Mouse (Mus musculus): ENCODE results near the gene Rnase9. TPM values are rescaled to one million over a fixed set of nuclear protein-coding genes. Genes with fewer than 3 reads are reported as not detected.

Rnase9 gene
- polyA plus RNA-seq, 1 experiment: not detected

DNA sequence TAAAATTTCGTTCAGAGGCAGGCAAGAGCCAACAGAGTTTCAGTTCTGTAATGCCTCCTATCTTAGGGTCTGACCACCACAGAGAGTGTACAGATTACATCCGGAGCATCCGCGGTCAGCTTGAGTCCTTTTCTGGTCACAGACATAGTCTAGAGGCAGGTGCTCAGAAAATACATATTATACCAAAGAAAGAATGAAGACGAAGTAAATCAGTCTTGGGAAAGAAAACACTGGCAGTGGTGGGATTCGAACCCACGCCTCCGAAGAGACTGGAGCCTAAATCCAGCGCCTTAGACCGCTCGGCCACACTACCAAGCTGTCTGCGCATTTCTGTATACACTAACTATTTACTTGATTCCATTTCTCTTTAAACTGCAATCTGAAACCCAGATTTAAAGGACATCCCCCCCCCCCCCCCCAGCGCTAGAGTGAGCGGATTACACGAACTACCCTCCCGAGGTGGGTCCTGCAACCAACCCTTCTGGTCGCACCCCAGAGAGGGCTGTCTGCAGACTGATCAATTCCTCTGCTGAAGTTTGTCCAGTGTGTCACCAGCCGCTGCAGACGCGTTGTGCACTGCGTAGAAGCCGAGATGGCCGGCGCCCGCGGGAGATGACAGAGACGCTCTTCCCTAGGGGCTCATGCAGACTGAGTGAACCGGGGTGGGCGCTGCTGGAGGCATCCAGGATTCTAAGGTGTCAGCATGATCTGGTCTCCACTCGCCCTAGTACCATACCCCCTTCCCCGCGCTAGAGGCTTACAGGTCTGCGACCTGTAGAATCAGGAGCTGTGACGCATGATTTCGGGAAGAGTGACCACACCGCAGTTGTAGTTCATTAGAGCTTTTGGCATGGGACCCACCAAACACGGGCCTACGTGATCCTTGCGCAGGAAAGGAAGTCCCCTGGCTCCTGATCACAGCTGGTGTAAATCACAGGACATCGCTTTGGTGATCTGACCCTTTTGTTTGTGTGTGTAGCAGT lies 41.2 kb upstream of the Rnase9 start:
- H3K4me1 ChIP-seq (ENCODE audit: control insufficient read depth, insufficient read depth, low read length): no peaks in the 10 kb centered on the region
- H3K4me3 ChIP-seq (ENCODE audit: insufficient read depth, low read length): peak overlapping the region; percentile 75
- no peak overlapping the region for H3K27ac ChIP-seq (ENCODE audit: insufficient read depth, low read length)
- TF ChIP-seq CTCF (IDR thresholded peaks at IDR 0.05; ENCODE audit: borderline replicate concordance, insufficient read depth, low read length): no peak
- TF ChIP-seq POLR2A (IDR thresholded peaks at IDR 0.05; ENCODE audit: low read depth, low read length): no peak

DNA sequence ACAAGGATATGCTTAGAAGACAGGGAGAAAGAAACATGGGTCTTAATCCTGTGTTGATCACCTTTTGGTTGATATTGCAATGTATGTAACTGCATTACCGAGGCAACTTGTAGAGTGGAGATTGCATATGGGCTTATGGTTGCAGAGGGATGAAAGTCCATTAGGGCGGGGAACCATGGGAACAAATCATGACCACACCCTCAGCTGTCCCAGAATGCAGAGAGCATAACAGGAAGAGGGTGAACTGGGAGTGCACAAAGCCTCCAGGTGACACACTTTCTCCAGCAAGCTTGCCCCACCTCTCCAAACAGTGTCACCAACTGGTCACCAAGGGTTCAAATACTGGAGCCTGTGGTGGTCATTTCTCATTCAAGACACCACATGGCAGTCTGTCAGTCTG lies 39.4 kb upstream of the Rnase9 start:
- H3K4me1 ChIP-seq (ENCODE audit: control insufficient read depth, insufficient read depth, low read length): no peaks in the 10 kb centered on the region
- TF ChIP-seq CTCF (IDR thresholded peaks at IDR 0.05; ENCODE audit: borderline replicate concordance, insufficient read depth, low read length): no peak
- no peak for TF ChIP-seq POLR2A (IDR thresholded peaks at IDR 0.05; ENCODE audit: low read depth, low read length)
- H3K27ac ChIP-seq (ENCODE audit: insufficient read depth, low read length): no peak overlapping the region
- H3K4me3 ChIP-seq (ENCODE audit: insufficient read depth, low read length): no peak overlapping the region

DNA sequence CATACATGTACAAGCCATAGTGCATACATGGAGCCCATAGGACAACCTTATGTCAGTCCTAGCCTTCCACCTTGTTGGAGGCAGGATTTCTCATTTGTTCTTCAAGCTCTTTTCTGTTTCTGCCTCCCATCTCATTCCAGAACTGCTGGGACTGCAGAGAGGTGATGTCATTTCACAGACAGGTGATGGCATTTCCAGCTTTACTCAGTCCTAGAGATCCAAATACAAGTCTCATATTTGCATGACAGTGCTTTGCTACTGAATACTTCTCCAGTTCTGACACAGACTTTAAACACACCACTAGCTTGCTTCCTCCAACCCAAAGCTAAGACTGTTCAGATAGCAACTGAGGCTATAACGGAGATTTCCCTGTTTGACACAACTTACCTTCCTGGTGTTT lies 37.5 kb upstream of the Rnase9 start:
- TF ChIP-seq CTCF (IDR thresholded peaks at IDR 0.05; ENCODE audit: borderline replicate concordance, insufficient read depth, low read length) (no peak), POLR2A (IDR thresholded peaks at IDR 0.05; ENCODE audit: low read depth, low read length) (no peak)
- no peak overlapping the region for H3K4me3 ChIP-seq (ENCODE audit: insufficient read depth, low read length)
- no peaks in the 10 kb centered on the region for H3K4me1 ChIP-seq (ENCODE audit: control insufficient read depth, insufficient read depth, low read length)
- H3K27ac ChIP-seq (ENCODE audit: insufficient read depth, low read length): no peak overlapping the region

DNA sequence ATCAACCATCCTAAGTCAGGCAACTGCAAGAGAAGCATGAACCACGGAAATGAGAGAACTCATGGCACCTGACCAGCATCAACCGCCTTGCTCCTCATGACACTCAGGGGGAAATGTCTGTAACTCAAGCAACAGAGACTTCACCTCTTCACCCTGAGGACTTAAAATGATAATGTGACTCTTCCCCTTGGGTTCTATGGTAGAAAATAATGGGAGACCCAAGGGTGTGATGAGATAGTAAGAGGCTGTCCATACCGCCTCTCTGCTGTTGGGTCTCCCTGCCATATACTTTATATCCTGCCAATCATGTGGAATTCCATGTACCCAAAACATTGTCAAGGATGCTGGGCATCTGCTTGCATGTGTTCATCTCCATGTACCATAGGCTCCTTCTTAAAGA lies 32.7 kb upstream of the Rnase9 start, which contains the start of gene Olfr750:
Gene Olfr750, minus strand, starts transcription at position 101 of the 400 bp plus-strand sequence.
- H3K4me3 ChIP-seq (ENCODE audit: insufficient read depth, low read length): no peak within 1 kb of the TSS
- H3K27ac ChIP-seq (ENCODE audit: insufficient read depth, low read length): no peak within 1 kb of the TSS
- TF ChIP-seq CTCF (IDR thresholded peaks at IDR 0.05; ENCODE audit: borderline replicate concordance, insufficient read depth, low read length) (no peak), POLR2A (IDR thresholded peaks at IDR 0.05; ENCODE audit: low read depth, low read length) (no peak)
- no peaks in the 10 kb centered on the region for H3K4me1 ChIP-seq (ENCODE audit: control insufficient read depth, insufficient read depth, low read length)

DNA sequence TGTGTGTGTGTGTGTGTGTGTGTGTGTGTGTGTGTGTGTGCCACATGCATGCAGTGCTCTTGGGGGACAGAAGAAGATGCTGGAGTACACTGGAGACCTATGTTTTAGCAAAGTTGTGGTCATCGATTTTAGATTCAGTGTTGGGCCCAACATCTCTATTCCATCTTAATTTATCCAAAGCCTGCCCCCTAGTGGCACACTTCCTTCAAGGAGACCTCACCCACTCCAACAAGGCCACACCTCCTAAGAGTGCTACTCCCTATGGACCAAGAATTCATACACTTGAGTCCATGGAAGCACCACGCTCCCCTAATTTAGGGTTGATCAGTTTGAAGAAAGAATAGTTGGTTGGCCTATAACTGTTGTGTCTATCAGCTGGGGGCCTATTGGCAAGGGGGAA lies 27.9 kb upstream of the Rnase9 start:
- Histone ChIP-seq H3K4me1 (ENCODE audit: control insufficient read depth, insufficient read depth, low read length) (peaks cover 3% of the 10 kb centered on the region), H3K27ac (ENCODE audit: insufficient read depth, low read length) (no peak overlapping the region), H3K4me3 (ENCODE audit: insufficient read depth, low read length) (no peak overlapping the region)
- TF ChIP-seq POLR2A (IDR thresholded peaks at IDR 0.05; ENCODE audit: low read depth, low read length) (no peak), CTCF (IDR thresholded peaks at IDR 0.05; ENCODE audit: borderline replicate concordance, insufficient read depth, low read length) (no peak)

DNA sequence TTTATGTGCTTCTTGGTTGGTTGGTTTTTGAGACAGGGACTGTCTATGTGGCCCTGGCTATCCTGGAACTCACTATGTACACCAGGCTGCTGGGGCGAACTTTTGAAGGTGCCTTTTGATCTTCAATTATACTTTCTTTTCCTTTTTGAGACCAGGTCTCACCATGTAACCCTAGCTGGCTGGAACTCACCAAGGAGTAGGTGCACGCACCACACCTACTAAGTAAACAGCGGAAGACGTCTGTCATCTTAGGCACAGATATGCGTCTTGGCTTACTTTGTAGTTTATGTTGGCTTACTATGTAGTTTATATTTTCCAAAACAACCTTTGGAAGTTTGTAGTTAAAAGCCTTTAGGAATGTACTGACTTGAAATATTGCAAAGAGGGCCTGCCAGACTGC lies 27.3 kb upstream of the Rnase9 start:
- TF ChIP-seq CTCF (IDR thresholded peaks at IDR 0.05; ENCODE audit: borderline replicate concordance, insufficient read depth, low read length) (no peak), POLR2A (IDR thresholded peaks at IDR 0.05; ENCODE audit: low read depth, low read length) (no peak)

DNA sequence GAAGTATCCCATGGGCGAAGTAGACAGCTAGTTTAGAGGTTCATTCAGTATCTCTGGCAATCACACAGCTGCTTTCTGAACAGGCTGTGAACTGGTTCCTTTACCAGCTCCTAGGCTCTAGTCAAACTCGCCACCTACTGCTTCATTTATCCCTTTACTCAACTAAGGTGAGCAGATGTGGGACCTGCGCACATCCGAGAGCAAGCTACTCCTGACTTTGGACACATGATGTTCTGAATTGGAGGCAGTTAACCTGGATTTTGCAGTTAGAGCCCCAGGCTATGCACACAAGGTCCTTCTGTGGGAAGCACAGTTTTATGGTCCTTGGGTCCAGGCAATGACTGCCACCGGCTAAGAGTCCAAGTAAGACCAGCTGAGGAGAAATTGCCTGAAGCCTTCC lies 19.1 kb upstream of the Rnase9 start:
- no peaks in the 10 kb centered on the region for H3K4me1 ChIP-seq (ENCODE audit: control insufficient read depth, insufficient read depth, low read length)
- H3K4me3 ChIP-seq (ENCODE audit: insufficient read depth, low read length): no peak overlapping the region
- TF ChIP-seq POLR2A (IDR thresholded peaks at IDR 0.05; ENCODE audit: low read depth, low read length) (no peak), CTCF (IDR thresholded peaks at IDR 0.05; ENCODE audit: borderline replicate concordance, insufficient read depth, low read length) (no peak)
- no peak overlapping the region for H3K27ac ChIP-seq (ENCODE audit: insufficient read depth, low read length)

More for the DNA sequence above, 27.3 kb upstream of the Rnase9 start:
- peaks cover 3% of the 10 kb centered on the region for H3K4me1 ChIP-seq (ENCODE audit: control insufficient read depth, insufficient read depth, low read length)
- no peak overlapping the region for H3K27ac ChIP-seq (ENCODE audit: insufficient read depth, low read length)
- no peak overlapping the region for H3K4me3 ChIP-seq (ENCODE audit: insufficient read depth, low read length)

DNA sequence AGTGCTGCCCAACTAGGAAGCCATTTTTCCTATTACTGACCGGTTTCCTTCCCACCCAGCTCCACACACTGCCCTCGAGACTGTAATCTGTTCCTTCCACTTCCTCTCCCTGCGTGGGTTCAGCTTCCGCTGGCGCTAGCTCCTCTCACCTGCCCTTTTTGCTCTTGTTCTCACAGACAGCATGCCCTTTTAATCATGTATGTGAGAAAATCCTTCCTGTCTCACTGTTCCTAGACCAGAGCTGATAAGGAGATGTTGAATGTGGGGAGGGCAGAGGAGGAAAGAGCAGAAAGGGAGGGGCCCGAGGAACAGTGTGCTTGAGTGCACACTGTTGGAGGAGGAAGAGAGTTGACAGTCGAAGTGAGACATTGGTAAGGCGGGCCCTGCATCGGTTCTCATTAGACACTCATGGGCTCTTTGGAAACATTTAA lies 15.7 kb upstream of the Rnase9 start, which contains the start of gene Rnase12:
Gene Rnase12, minus strand, starts transcription at position 261 of the 431 bp plus-strand sequence.
- TF ChIP-seq POLR2A (IDR thresholded peaks at IDR 0.05; ENCODE audit: low read depth, low read length) (no peak), CTCF (IDR thresholded peaks at IDR 0.05; ENCODE audit: borderline replicate concordance, insufficient read depth, low read length) (no peak)
- H3K4me3 ChIP-seq (ENCODE audit: insufficient read depth, low read length): no peak within 1 kb of the TSS

DNA sequence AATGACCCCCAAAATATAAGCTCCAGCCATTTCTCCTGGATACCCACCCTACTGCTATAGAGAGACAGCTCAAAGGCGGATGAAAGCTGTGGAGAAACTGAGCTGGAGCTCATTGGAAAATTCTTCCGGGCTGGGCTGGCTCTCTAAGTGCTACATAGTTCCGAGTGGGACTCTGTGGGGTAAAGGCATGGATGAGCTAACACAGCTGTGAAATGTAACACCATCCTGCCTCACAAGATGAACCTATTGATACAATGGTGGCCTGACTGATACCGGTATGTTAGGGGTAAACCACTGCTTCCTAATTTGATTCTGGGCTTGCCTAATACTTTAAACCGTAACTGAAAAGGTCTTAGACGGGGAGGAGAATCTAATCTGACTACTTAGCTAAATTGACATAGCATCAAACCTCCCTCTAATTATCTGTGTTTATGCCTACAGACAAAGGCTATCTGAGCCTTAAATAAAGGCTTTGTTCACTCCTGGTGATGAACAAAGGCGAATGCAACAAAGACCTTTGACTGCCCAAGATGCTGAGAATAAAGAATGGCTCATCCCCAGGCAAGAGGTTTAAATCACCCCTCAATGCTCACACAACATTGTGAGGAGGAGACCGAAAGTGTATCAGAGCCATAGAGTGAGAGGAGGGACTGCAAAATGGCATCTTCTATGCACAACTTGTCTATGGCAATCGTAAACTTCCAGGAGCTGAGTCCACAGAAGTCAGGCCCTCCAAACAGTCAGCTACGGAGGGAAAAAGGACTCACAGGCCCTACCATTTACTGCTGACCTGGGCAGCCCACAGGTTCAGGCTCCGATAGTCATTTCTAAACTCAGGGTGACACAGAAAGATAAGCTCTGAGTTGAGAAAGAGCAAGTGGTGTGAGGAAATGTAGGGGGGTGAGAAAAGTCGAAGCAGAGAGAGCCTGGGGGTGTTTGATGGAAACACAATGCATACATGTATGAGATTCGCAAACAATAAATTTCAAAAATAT lies 12.9 kb upstream of the Rnase9 start:
- Histone ChIP-seq H3K27ac (ENCODE audit: insufficient read depth, low read length) (no peak overlapping the region), H3K4me3 (ENCODE audit: insufficient read depth, low read length) (no peak overlapping the region), H3K4me1 (ENCODE audit: control insufficient read depth, insufficient read depth, low read length) (no peaks in the 10 kb centered on the region)
- no peak for TF ChIP-seq CTCF (IDR thresholded peaks at IDR 0.05; ENCODE audit: borderline replicate concordance, insufficient read depth, low read length)
- no peak for TF ChIP-seq POLR2A (IDR thresholded peaks at IDR 0.05; ENCODE audit: low read depth, low read length)

More for the DNA sequence above, 15.7 kb upstream of the Rnase9 start, which contains the start of gene Rnase12:
- Histone ChIP-seq H3K4me1 (ENCODE audit: control insufficient read depth, insufficient read depth, low read length) (no peaks in the 10 kb centered on the region), H3K27ac (ENCODE audit: insufficient read depth, low read length) (no peak within 1 kb of the TSS)
